Mouse (Mus musculus): ENCODE measurements at regions not wholly inside any gene's neighbourhood (a gene's known extent, or its start where the extent isn't known, plus 50 kb on each side); places are given as distances from the start of the nearest gene placed in this dataset.
"Not testable (repeated sequence)": the region's sequence is repeated elsewhere in the genome, so short reads cannot be mapped to it uniquely, and the experiment has no call there.

- Histone ChIP-seq H3K27ac (ENCODE audit: poor library complexity, severe bottlenecking) (no peak overlapping the region), H3K9ac (no peak overlapping the region), H3K4me1 (replicated peaks) (no peaks in the 10 kb centered on the region), H3K27me3 (replicated peaks) (no peaks in the 10 kb centered on the region), H3K9me3 (replicated peaks) (no peaks in the 10 kb centered on the region), H3K36me3 (no peaks in the 10 kb centered on the region), H3K4me2 (no peak overlapping the region), H3K4me3 (no peak overlapping the region)
- 85% methylated on average over 7 of the region's 7 CpGs for WGBS
- no peak for ATAC-seq (ENCODE audit: insufficient number of reproducible peaks, low FRiP score)
Observed at GRCm38 (mm10) chr10:25632306-25632705, 96.2 kb upstream of the Smlr1 start.

DNA sequence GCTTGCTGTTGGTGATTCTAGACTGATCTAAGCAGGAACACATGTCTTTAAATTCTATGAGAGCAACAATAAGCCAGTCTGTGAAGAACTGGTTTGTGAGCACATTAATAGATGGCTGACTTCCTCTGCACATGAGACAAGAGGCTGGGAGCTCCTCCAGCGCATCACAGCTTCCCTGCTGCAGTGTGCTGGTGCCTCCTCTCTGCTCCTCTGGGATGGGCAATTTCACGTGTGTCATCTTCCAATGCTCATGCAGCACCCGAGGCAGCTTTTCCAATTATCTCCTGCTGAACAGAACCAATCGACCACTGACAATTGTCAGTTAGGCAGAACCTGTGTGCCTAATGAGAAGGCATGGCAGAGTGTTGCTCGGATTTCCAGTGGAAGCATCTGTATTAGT is 86.5 kb upstream of the Smlr1 start:
- Histone ChIP-seq H3K9ac (no peak overlapping the region), H3K4me1 (replicated peaks) (0 out of 2 replicates have a peak, but pooled peaks cover 3% of the 10 kb centered on the region), H3K4me3 (no peak overlapping the region), H3K4me2 (no peak overlapping the region), H3K27ac (ENCODE audit: poor library complexity, severe bottlenecking) (no peak overlapping the region), H3K36me3 (no peaks in the 10 kb centered on the region), H3K27me3 (replicated peaks) (no peaks in the 10 kb centered on the region), H3K9me3 (replicated peaks) (no peaks in the 10 kb centered on the region)
- ATAC-seq (ENCODE audit: insufficient number of reproducible peaks, low FRiP score), result no peak
- 80% methylated on average over 5 of the region's 5 CpGs for WGBS

DNA sequence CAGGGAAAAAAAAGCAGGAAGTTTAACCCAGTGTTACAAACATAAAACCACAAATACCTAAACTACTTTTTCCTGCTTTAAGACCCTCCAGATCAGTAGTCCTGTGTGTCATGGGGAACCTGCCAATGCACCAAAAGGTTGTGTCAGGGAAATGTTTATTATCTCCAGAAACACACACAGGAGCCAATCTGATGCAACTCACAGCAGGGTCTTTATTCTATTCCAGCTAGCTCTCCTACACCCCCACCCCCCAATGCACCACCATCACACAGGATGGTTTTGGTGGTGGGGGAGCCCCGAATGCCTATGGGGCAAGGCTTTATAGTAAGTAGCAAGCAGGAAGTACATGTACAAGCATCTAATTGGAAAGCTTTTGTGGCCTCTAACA is 85.7 kb upstream of the Smlr1 start:
- not testable (repeated sequence) for H3K36me3 ChIP-seq; H3K4me2 ChIP-seq; H3K9me3 ChIP-seq (replicated peaks); H3K4me1 ChIP-seq (replicated peaks); ATAC-seq (ENCODE audit: insufficient number of reproducible peaks, low FRiP score); H3K27me3 ChIP-seq (replicated peaks); H3K9ac ChIP-seq; H3K27ac ChIP-seq (ENCODE audit: poor library complexity, severe bottlenecking); H3K4me3 ChIP-seq
- WGBS, result 57% methylated on average over 1 of the region's 1 CpGs

DNA sequence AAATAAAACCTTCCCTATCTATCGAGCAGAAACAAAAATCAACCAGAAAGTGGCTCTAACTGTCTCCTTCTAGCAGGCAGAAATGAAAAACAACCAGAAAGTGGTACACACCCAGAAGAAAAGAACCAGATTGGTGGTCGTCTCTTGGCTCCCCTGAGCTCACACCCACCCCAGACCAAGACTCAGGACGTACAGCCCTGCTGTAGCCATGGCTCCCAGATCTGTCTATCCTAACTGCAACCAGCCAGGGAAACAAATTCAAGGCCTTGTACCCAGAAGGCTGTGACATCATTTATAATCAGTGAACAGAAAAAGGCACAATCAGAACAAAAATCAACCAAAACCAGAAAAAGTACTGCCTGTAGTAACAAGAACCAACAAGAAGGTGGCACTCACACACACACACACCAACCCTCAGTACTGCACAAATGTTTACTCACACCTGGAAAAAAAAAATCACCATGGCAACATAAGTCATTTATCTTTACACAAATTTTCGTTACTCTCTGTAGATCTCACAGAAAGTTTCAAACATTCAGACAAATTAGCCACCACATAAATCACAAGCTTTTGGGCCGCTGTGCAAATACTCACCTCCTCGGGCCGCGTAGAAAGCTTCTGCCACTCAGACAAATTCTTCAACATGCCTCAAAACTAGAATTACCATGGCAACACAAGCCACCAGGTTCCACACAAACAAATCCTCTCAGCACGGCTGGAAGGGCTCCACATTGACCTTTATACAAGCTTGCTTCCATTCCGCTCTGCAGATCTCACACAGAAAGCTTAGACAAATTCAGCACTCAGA is 85.1 kb upstream of the Smlr1 start:
- no peak overlapping the region for H3K4me2 ChIP-seq
- H3K27me3 ChIP-seq (replicated peaks), result no peaks in the 10 kb centered on the region
- H3K9ac ChIP-seq, result no peak overlapping the region
- no peaks in the 10 kb centered on the region; the same call in 1 of the 2 replicates for H3K9me3 ChIP-seq (replicated peaks)
- no peaks in the 10 kb centered on the region for H3K36me3 ChIP-seq
- H3K27ac ChIP-seq (ENCODE audit: poor library complexity, severe bottlenecking), result no peak overlapping the region
- 63% methylated on average over 10 of the region's 10 CpGs for WGBS
- no peak for ATAC-seq (ENCODE audit: insufficient number of reproducible peaks, low FRiP score)
- H3K4me1 ChIP-seq (replicated peaks), result 0 out of 2 replicates have a peak, but pooled peaks cover 3% of the 10 kb centered on the region
- H3K4me3 ChIP-seq, result no peak overlapping the region

- no peak overlapping the region for H3K27ac ChIP-seq (ENCODE audit: poor library complexity, severe bottlenecking)
- no peaks in the 10 kb centered on the region for H3K36me3 ChIP-seq
- H3K4me1 ChIP-seq (replicated peaks), result 0 out of 2 replicates have a peak, but pooled peaks cover 3% of the 10 kb centered on the region
- ATAC-seq (ENCODE audit: insufficient number of reproducible peaks, low FRiP score), result no peak
- H3K4me3 ChIP-seq, result no peak overlapping the region
- 86% methylated on average over 2 of the region's 2 CpGs for WGBS
- no peak overlapping the region for H3K9ac ChIP-seq
- H3K9me3 ChIP-seq (replicated peaks), result peaks cover 5% of the 10 kb centered on the region; the same call in 1 of the 2 replicates
- no peak overlapping the region for H3K4me2 ChIP-seq
- no peaks in the 10 kb centered on the region for H3K27me3 ChIP-seq (replicated peaks)
Observed at GRCm38 (mm10) chr10:25619702-25620101, 83.6 kb upstream of the Smlr1 start.

- Histone ChIP-seq H3K4me1 (replicated peaks) (no peaks in the 10 kb centered on the region; the same call in 1 of the 2 replicates), H3K9me3 (replicated peaks) (no peaks in the 10 kb centered on the region), H3K36me3 (no peaks in the 10 kb centered on the region), H3K27me3 (replicated peaks) (no peaks in the 10 kb centered on the region), H3K27ac (ENCODE audit: poor library complexity, severe bottlenecking) (no peak overlapping the region), H3K9ac (no peak overlapping the region), H3K4me3 (no peak overlapping the region), H3K4me2 (no peak overlapping the region)
- 81% methylated on average over 2 of the region's 2 CpGs for WGBS
- ATAC-seq (ENCODE audit: insufficient number of reproducible peaks, low FRiP score), result no peak
Observed at GRCm38 (mm10) chr10:25601471-25601870, 65.4 kb upstream of the Smlr1 start.

GRCm38 (mm10) chr10:25589316-25589645 is 53.2 kb upstream of the Smlr1 start:
- Histone ChIP-seq H3K4me2 (no peak overlapping the region), H3K27ac (ENCODE audit: poor library complexity, severe bottlenecking) (no peak overlapping the region), H3K36me3 (no peaks in the 10 kb centered on the region), H3K4me3 (no peak overlapping the region), H3K27me3 (replicated peaks) (no peaks in the 10 kb centered on the region), H3K4me1 (replicated peaks) (no peaks in the 10 kb centered on the region), H3K9me3 (replicated peaks) (no peaks in the 10 kb centered on the region), H3K9ac (no peak overlapping the region)
- ATAC-seq (ENCODE audit: insufficient number of reproducible peaks, low FRiP score), result no peak
- 85% methylated on average over 2 of the region's 2 CpGs for WGBS

DNA sequence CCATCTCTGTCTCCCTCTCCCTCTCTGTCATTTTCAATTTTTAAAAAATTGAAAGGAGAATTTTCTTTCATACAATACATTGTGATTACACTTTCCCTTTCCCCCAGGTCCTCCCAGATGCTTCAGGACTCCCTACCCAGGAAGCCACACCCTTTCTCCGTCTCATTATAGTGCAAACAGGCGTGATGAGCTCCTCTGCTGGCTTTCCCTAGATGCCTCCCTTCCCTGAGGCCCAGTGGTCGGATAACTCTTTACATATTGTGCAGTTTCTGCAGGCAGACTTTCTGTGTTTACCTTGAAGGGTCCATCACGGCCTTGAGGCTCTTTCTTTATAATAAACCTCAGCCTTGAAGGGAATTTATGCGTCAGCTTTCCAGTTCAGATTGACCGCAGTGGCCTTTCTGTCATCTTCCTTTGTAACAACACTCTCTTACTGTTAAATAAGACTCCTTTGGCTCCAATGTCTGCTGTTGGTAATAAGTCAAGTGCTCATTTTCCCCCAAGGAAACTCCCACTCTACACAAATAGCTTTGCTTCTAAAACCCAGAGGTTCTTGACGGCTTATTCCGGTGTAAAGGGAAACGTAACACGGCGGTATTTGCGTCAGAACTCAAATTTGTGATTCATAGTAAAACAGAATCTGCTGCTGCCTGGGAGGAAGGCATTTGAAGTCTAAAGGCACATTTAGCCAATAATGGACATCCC is 52.7 kb upstream of the Smlr1 start:
- no peak overlapping the region for H3K9ac ChIP-seq
- H3K9me3 ChIP-seq (replicated peaks), result no peaks in the 10 kb centered on the region
- ATAC-seq (ENCODE audit: insufficient number of reproducible peaks, low FRiP score), result no peak
- WGBS, result 84% methylated on average over 12 of the region's 12 CpGs
- no peaks in the 10 kb centered on the region for H3K36me3 ChIP-seq
- no peaks in the 10 kb centered on the region for H3K4me1 ChIP-seq (replicated peaks)
- no peak overlapping the region for H3K4me3 ChIP-seq
- no peak overlapping the region for H3K4me2 ChIP-seq
- no peaks in the 10 kb centered on the region for H3K27me3 ChIP-seq (replicated peaks)
- no peak overlapping the region for H3K27ac ChIP-seq (ENCODE audit: poor library complexity, severe bottlenecking)

Data from heart, embryonic 12.5 days (tissue).